Mouse (Mus musculus) left cerebral cortex, postnatal 25 days (tissue): ENCODE measurements around the gene Adgrl1. TPM values are rescaled to one million over a fixed set of nuclear protein-coding genes. Genes with fewer than 3 reads are reported as not detected.

Experiments
- DNase-seq, 2 experiments: peaks; one replicate each; pipeline ENCODE4 v3.0.0; 2022; ENCODE audit warnings: low spot score in 2 of 2, mixed read lengths in 1 of 2
- intact Hi-C: fragments of 180-260 bp; cut with DNase I; formaldehyde crosslinking; loops from one replicate; pipeline ENCODE4 v1.15.1; 2025
- total RNA-seq, 2 experiments: library from RNA; stranded (reverse); gene quantifications; 2 replicates each; pipeline ENCODE4 v1.2.3; 2021

The Adgrl1 gene
- total RNA-seq, 2 experiments from 2014 or later, result 415 to 434 TPM

GRCm38 (mm10) chr8:83900266-83900956, 506 bp downstream of the Adgrl1 start:
- DNase-seq, result no peak

GRCm38 (mm10) chr8:83900957-83901270, 1.0 kb downstream of the Adgrl1 start:
- DNase-seq, result peak; percentile 74 to 87
- intact Hi-C loops, result no loop called here

More at GRCm38 (mm10) chr8:83900266-83900956, 506 bp downstream of the Adgrl1 start:
- intact Hi-C loops, result no loop called here

- peak in 1 of 2 experiments; percentile 50 for DNase-seq
- intact Hi-C loops, result no loop called here
These were observed 1.9 kb downstream of the Adgrl1 start for GRCm38 (mm10) chr8:83901566-83902485.

- intact Hi-C loops, result no loop called here
- peak in 1 of 2 experiments; percentile 42 for DNase-seq
These were observed 3.2 kb downstream of the Adgrl1 start for GRCm38 (mm10) chr8:83902961-83903666.

DNA sequence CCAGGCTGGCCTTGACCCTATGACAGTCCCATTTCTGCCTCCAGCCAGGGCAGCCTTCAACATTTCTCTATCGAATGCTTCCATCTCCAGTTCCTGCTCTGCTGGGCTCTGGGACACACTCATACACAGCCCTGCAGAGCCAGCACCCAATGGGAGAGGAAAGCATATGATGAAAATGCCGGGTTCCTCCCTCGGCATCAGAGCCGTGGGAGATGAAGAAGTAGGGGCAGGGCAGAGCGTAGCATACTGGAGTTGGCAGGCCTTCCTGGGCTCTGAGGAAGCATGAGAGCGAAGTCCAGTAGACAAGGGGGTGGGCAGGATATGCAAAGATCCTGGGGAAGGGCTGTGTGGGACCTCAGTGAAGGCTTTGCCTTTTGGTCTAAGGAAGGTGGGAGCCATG, 8.7 kb downstream of the Adgrl1 start:
- intact Hi-C loops, result no loop called here
- DNase-seq, result peak in 1 of 2 experiments; percentile 71

DNA sequence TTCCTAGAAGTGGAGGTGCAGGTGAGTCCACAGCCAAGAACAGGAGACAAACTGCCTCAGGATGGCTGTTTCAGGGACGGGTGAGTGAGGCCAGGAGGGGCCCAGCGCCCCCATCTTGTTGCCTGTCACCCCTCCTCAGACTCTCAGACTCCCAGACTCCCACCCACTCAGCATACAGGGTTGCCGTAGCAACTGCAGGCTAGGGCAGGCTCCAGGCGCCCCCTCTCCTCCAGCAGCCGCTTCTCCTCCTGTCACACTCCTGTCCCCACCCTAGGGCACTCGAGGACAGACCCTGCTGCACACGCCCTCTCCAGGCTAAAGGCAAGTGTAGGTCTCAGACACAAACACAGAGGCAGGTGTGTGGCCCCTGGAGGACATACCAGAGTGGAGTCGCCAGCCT, 9.4 kb downstream of the Adgrl1 start:
- intact Hi-C loops, result no loop called here
- peak in 1 of 2 experiments; percentile 69 for DNase-seq

GRCm38 (mm10) chr8:83911809-83912731, 12.2 kb downstream of the Adgrl1 start:
- DNase-seq, result no peak
- intact Hi-C loops, result no loop called here

- DNase-seq, result no peak
- intact Hi-C loops, result no loop called here
These were observed 14.3 kb downstream of the Adgrl1 start for GRCm38 (mm10) chr8:83914232-83914631.

DNA sequence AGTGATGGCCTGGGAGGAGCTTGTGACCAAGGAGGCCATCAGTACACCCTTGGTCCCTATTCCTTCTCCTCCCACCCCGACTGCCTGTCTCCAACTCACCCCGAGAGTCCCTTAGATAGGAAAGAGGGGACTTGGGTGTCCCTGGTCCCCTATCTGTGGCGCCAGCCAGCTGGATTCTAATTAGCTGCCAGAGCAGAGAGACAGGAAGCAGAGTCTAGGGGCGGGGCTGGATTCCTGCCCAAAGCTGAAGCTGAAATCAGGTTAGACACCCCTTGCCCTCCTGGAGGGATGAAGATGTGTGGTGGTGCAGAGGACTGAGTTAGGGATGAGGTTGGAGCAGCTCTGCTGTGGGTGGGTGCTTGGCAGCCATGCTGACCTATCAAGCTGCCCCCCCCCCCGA, 15.0 kb downstream of the Adgrl1 start:
- DNase-seq, result peak in 1 of 2 experiments; percentile 49
- intact Hi-C loops, result no loop called here

GRCm38 (mm10) chr8:83916015-83916414, 16.1 kb downstream of the Adgrl1 start:
- peak; percentile 58 to 87 for DNase-seq
- intact Hi-C loops, result loop anchor here (1.0 kb wide), 1 partner anchor 17 kb away; no protein-coding TSS in a partner anchor

- no peak for DNase-seq
- intact Hi-C loops, result no loop called here
These were observed 17.7 kb downstream of the Adgrl1 start for GRCm38 (mm10) chr8:83917566-83917965.

GRCm38 (mm10) chr8:83921558-83921957, 21.7 kb downstream of the Adgrl1 start:
- intact Hi-C loops, result no loop called here
- DNase-seq, result peak; percentile 86 to 94

DNA sequence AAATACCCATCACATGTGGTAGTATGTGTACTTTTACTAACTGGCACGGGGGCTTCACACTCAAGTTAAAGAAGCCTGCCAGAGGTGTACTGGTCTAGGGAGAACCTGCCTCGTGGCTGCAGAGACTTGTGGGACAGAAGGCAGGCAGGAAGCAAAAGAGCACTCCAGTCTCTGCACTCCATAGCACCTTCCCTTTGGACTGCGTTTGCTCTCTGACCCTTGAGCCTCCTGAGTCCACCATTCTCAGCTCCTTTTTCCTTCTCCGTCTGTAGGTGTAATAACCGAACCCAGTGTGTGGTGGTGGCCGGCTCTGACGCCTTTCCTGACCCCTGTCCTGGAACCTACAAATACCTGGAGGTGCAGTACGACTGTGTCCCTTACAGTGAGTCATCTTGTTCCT, 22.8 kb downstream of the Adgrl1 start:
- no peak for DNase-seq
- intact Hi-C loops, result no loop called here

GRCm38 (mm10) chr8:83924585-83924984, 24.7 kb downstream of the Adgrl1 start:
- intact Hi-C loops, result no loop called here
- no peak for DNase-seq

- intact Hi-C loops, result no loop called here
- DNase-seq, result no peak
These were observed 26.4 kb downstream of the Adgrl1 start for GRCm38 (mm10) chr8:83926266-83926665.

- intact Hi-C loops, result no loop called here
- no peak for DNase-seq
These were observed 34.3 kb downstream of the Adgrl1 start for GRCm38 (mm10) chr8:83934222-83934621.

GRCm38 (mm10) chr8:83934994-83935393, 35.1 kb downstream of the Adgrl1 start:
- intact Hi-C loops, result no loop called here
- DNase-seq, result no peak

DNA sequence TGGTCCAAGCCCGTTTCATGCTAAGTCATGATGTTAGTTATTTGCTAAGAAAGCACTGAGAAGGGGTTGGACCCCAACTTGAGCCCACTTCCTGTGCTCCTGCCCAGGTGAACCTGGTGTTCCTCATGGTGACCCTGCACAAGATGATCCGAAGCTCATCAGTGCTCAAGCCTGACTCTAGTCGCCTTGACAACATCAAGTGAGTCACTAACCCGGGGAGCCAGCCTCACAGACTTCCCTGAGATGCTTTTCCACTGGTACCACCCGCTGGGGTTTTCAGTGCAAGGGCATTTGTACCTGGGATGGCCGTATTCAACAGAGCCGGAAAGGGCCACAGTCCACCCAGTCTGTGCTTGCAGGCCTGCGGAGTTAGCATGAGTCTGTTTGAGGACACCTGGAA, 35.5 kb downstream of the Adgrl1 start:
- intact Hi-C loops, result no loop called here

DNA sequence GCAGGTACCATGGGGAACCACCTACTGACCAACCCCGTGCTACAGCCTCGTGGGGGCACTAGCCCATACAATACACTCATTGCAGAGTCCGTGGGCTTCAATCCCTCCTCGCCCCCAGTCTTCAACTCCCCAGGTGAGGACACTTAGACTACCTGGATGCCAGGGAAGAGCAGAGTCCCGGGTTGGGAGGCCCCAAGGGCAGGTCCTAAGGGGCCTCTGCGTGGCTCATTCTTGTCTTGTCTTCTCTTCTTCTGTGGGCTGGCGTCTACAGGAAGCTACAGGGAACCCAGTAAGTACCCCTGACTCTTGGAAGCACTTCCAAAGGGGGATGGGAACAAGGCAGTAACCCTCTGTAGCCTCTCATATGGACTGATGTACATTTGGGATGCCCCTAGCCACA, 37.7 kb downstream of the Adgrl1 start:
- intact Hi-C loops, result no loop called here
- DNase-seq, result no peak

More for the DNA sequence above, 35.5 kb downstream of the Adgrl1 start:
- no peak for DNase-seq
